Mouse (Mus musculus): ENCODE data around the gene Ppp5c. TPM values are rescaled to one million over a fixed set of nuclear protein-coding genes. Genes with fewer than 3 reads are reported as not detected.
A peak's percentile ranks its signal among the peaks of the same experiment; 100 is the strongest.

Ppp5c gene
- total and polyA plus RNA-seq, 2 experiments: 24.2 to 93.2 TPM

DNA sequence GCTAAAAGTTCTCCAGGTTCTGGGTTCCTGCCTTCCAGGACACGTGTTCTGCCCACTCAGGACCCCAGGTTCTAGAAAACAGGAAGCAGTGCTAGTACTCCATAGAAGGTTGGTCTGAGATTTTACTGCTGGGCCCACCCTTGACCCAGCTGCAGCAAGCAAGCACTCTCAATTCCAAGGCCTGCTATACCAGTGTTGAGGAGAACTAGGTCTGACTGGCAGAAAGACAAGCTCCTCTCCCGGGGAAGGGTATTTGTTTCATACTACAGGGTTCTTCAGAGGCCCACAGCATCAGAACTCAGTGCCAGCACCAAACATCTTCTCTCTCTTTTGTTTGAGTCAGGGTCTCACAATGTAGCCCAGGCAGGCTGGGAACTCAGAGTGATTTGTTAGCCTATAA, 9.8 kb downstream of the Ppp5c start:
- Histone ChIP-seq H3K27me3 (ENCODE audit: control insufficient read depth, insufficient read depth, low read length) (no peaks in the 10 kb centered on the region), H3K79me2 (ENCODE audit: control insufficient read depth, insufficient read depth, low read length) (peaks cover 34% of the 10 kb centered on the region), H3K9ac (ENCODE audit: low read depth, low read length) (no peak overlapping the region), H3K36me3 (ENCODE audit: control insufficient read depth, insufficient read depth, low read length) (peaks cover 8% of the 10 kb centered on the region; the same call in 1 of the 2 replicates), H3K4me3 (ENCODE audit: insufficient read depth, low read depth, low read length) (no peak overlapping the region), H3K4me1 (ENCODE audit: control insufficient read depth, insufficient read depth, low read length) (peaks cover 11% of the 10 kb centered on the region), H3K27ac (replicated peaks; ENCODE audit: insufficient read depth, low read depth, low read length) (peak overlapping the region; percentile 7)
- TF ChIP-seq POLR2A (IDR thresholded peaks at IDR 0.05; ENCODE audit: extremely low read depth, insufficient read depth, low read length): no peak
- 41% methylated on average over 2 of the region's 2 CpGs for WGBS
- DNase-seq (ENCODE audit: extremely low read depth, low read depth, low spot score): no peak

DNA sequence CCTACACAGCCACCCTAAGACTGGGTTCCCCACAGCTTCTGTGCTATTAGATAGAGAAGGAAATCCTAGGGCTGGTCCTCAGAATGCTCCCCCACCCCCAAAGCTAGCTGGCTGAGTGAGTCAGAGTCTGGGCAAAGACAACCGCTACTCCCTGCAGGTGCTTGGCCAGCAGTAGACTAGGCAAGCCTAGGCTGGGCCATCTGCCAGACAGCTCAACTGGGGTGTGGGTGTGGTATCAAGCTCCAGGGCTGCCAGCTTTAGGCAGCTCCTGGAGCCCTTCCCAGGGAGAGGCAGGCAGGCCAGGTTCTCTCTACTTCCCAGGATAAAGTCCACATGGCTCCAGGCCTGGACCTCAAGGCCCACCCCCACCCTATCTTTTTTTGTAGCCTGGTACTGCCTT, 10.7 kb downstream of the Ppp5c start:
- WGBS: 27% methylated on average over 1 of the region's 1 CpGs
- DNase-seq (ENCODE audit: extremely low read depth, low read depth, low spot score): peak; percentile 97
- TF ChIP-seq POLR2A (IDR thresholded peaks at IDR 0.05; ENCODE audit: extremely low read depth, insufficient read depth, low read length): no peak
- no peak for TF ChIP-seq CTCF (IDR thresholded peaks at IDR 0.05; ENCODE audit: low read depth, low read length)
- Histone ChIP-seq H3K27me3 (ENCODE audit: control insufficient read depth, insufficient read depth, low read length) (no peaks in the 10 kb centered on the region), H3K27ac (replicated peaks; ENCODE audit: insufficient read depth, low read depth, low read length) (0 out of 2 replicates have a peak overlapping the region, but pooled peaks have one; percentile 29), H3K9ac (ENCODE audit: low read depth, low read length) (no peak overlapping the region), H3K79me2 (ENCODE audit: control insufficient read depth, insufficient read depth, low read length) (peaks cover 25% of the 10 kb centered on the region), H3K4me3 (ENCODE audit: insufficient read depth, low read depth, low read length) (no peak overlapping the region), H3K4me1 (ENCODE audit: control insufficient read depth, insufficient read depth, low read length) (peaks cover 11% of the 10 kb centered on the region), H3K36me3 (ENCODE audit: control insufficient read depth, insufficient read depth, low read length) (peaks cover 8% of the 10 kb centered on the region; the same call in 1 of the 2 replicates)

GRCm38 (mm10) chr7:17015381-17015780, 12.3 kb downstream of the Ppp5c start:
- Histone ChIP-seq H3K79me2 (ENCODE audit: control insufficient read depth, insufficient read depth, low read length) (peaks cover 11% of the 10 kb centered on the region; the same call in 1 of the 2 replicates), H3K27me3 (ENCODE audit: control insufficient read depth, insufficient read depth, low read length) (no peaks in the 10 kb centered on the region), H3K27ac (replicated peaks; ENCODE audit: insufficient read depth, low read depth, low read length) (no peak overlapping the region), H3K4me3 (ENCODE audit: insufficient read depth, low read depth, low read length) (no peak overlapping the region), H3K4me1 (ENCODE audit: control insufficient read depth, insufficient read depth, low read length) (peaks cover 11% of the 10 kb centered on the region), H3K36me3 (ENCODE audit: control insufficient read depth, insufficient read depth, low read length) (peaks cover 8% of the 10 kb centered on the region; the same call in 1 of the 2 replicates), H3K9ac (ENCODE audit: low read depth, low read length) (no peak overlapping the region)
- TF ChIP-seq CTCF (IDR thresholded peaks at IDR 0.05; ENCODE audit: low read depth, low read length): 0 out of 2 replicates have a peak, but pooled peaks have one; percentile 11
- TF ChIP-seq POLR2A (IDR thresholded peaks at IDR 0.05; ENCODE audit: extremely low read depth, insufficient read depth, low read length): no peak
- no peak for DNase-seq (ENCODE audit: extremely low read depth, low read depth, low spot score)
- WGBS: 91% methylated on average over 6 of the region's 6 CpGs

- H3K27ac ChIP-seq (replicated peaks; ENCODE audit: insufficient read depth, low read depth, low read length): no peak overlapping the region
- DNase-seq (ENCODE audit: extremely low read depth, low read depth, low spot score): no peak
- no peak overlapping the region for H3K4me3 ChIP-seq (ENCODE audit: insufficient read depth, low read depth, low read length)
- peaks cover 10% of the 10 kb centered on the region; the same call in 1 of the 2 replicates for H3K79me2 ChIP-seq (ENCODE audit: control insufficient read depth, insufficient read depth, low read length)
- H3K4me1 ChIP-seq (ENCODE audit: control insufficient read depth, insufficient read depth, low read length): peaks cover 10% of the 10 kb centered on the region
- H3K27me3 ChIP-seq (ENCODE audit: control insufficient read depth, insufficient read depth, low read length): no peaks in the 10 kb centered on the region
- peaks cover 8% of the 10 kb centered on the region; the same call in 1 of the 2 replicates for H3K36me3 ChIP-seq (ENCODE audit: control insufficient read depth, insufficient read depth, low read length)
- 95% methylated on average over 7 of the region's 7 CpGs for WGBS
- no peak overlapping the region for H3K9ac ChIP-seq (ENCODE audit: low read depth, low read length)
- TF ChIP-seq CTCF (IDR thresholded peaks at IDR 0.05; ENCODE audit: low read depth, low read length) (no peak), POLR2A (IDR thresholded peaks at IDR 0.05; ENCODE audit: extremely low read depth, insufficient read depth, low read length) (no peak)
These were observed 15.7 kb downstream of the Ppp5c start for GRCm38 (mm10) chr7:17011909-17012590.

GRCm38 (mm10) chr7:17010010-17010347, 17.7 kb downstream of the Ppp5c start:
- 41% methylated on average over 5 of the region's 5 CpGs for WGBS
- DNase-seq (ENCODE audit: extremely low read depth, low read depth, low spot score): peak; percentile 83
- H3K4me1 ChIP-seq (ENCODE audit: control insufficient read depth, insufficient read depth, low read length): peaks cover 11% of the 10 kb centered on the region
- H3K9ac ChIP-seq (ENCODE audit: low read depth, low read length): no peak overlapping the region
- H3K27ac ChIP-seq (replicated peaks; ENCODE audit: insufficient read depth, low read depth, low read length): no peak overlapping the region
- H3K4me3 ChIP-seq (ENCODE audit: insufficient read depth, low read depth, low read length): no peak overlapping the region
- no peaks in the 10 kb centered on the region; the same call in 1 of the 2 replicates for H3K79me2 ChIP-seq (ENCODE audit: control insufficient read depth, insufficient read depth, low read length)
- no peak for TF ChIP-seq POLR2A (IDR thresholded peaks at IDR 0.05; ENCODE audit: extremely low read depth, insufficient read depth, low read length)
- TF ChIP-seq CTCF (IDR thresholded peaks at IDR 0.05; ENCODE audit: low read depth, low read length): no peak
- H3K27me3 ChIP-seq (ENCODE audit: control insufficient read depth, insufficient read depth, low read length): no peaks in the 10 kb centered on the region
- H3K36me3 ChIP-seq (ENCODE audit: control insufficient read depth, insufficient read depth, low read length): peaks cover 9% of the 10 kb centered on the region; the same call in 1 of the 2 replicates

Measured in liver, adult 2 months (tissue).